Mouse (Mus musculus): ENCODE measurements around the gene Kdsr. TPM values are rescaled to one million over a fixed set of nuclear protein-coding genes. Genes with fewer than 3 reads are reported as not detected.
"Not testable (repeated sequence)": the region's sequence is repeated elsewhere in the genome, so short reads cannot be mapped to it uniquely, and the experiment has no call there.

The Kdsr gene
- total and polyA plus RNA-seq, 3 experiments = 3.3 to 6.3 (median 4.7) TPM

- TF ChIP-seq MYC (IDR thresholded peaks at IDR 0.05; ENCODE audit: low read depth, low read length) (no peak), MXI1 (IDR thresholded peaks at IDR 0.05; ENCODE audit: low read depth, low read length) (no peak), SMC3 (IDR thresholded peaks at IDR 0.05; ENCODE audit: low read depth, low read length) (peak; percentile 76), RAD21 (IDR thresholded peaks at IDR 0.05; ENCODE audit: low read depth, low read length) (peak; percentile 85), CTCF (conservative IDR thresholded peaks at IDR 0.05 in 1 of 2, IDR thresholded peaks at IDR 0.05 in 1 of 2; ENCODE audit: low read depth in 2 of 2, low read length in 2 of 2) (peak; percentile 65 to 89), ZC3H11A (IDR thresholded peaks at IDR 0.05; ENCODE audit: low read depth, low read length) (peak; percentile 44)
- in situ Hi-C loops (cut with MboI; ENCODE audit: low pct_ligation_motif_present, low pct_unique_long_range_greater_than_20kb, low sequenced_read_pairs) = no loop called here
- peaks cover 21 to 62% of the 10 kb centered on the region in 2 experiments for H3K36me3 ChIP-seq (replicated peaks in 1 of 2; ENCODE audit: control insufficient read depth in 1 of 2, insufficient read depth in 1 of 2, low read length in 1 of 2)
- dilution Hi-C loops (cut with MboI; ENCODE audit: extremely low pct_ligation_motif_present, extremely low pct_unique_long_range_greater_than_20kb, low sequenced_read_pairs) = no loop called here
- no peaks in the 10 kb centered on the region for H3K27me3 ChIP-seq (replicated peaks)
- no peak overlapping the region for H3K27ac ChIP-seq (ENCODE audit: insufficient read depth, low read depth)
- no peak overlapping the region for H3K9ac ChIP-seq (ENCODE audit: insufficient read depth, low read depth)
- H3K4me1 ChIP-seq (ENCODE audit: control insufficient read depth in 1 of 2, insufficient read depth in 2 of 2) = no peaks in the 10 kb centered on the region
- H3K9me3 ChIP-seq (replicated peaks; ENCODE audit: low read length) = no peaks in the 10 kb centered on the region
- peak; percentile 59 for DNase-seq (ENCODE audit: extremely low read depth)
- H3K4me2 ChIP-seq (ENCODE audit: insufficient read depth, low read depth, poor library complexity, severe bottlenecking) = no peak overlapping the region
- H3K4me3 ChIP-seq (replicated peaks in 1 of 3; ENCODE audit: low read depth in 2 of 3, low read length in 2 of 3, poor library complexity in 1 of 3) = no peak overlapping the region
- no peaks in the 10 kb centered on the region for H3K79me2 ChIP-seq (replicated peaks; ENCODE audit: control insufficient read depth, extremely low read depth, insufficient read depth, poor library complexity, severe bottlenecking)
Observed at GRCm38 (mm10) chr1:106735586-106735985, 23.9 kb downstream of the Kdsr start.

DNA sequence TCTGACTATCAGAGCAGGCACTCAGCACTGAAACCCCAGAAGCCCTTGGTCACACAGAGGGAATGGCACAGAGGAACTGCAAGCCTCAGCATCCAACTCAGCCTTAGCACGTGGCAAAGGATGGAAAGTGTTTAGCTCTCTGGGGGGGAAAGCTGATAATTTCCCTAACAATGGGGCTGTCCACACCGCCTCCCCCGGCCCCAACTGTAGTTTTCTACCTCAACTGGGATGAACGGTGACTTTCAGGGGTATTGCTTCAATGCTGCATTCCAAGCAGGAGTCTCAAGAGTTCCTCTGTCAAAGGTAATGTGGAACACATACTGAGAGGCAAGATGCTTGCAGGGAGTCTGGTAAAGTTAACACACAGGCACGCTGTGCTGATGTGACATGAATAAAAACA lies 37.5 kb downstream of the Kdsr start:
- no peak for DNase-seq (ENCODE audit: extremely low read depth)
- TF ChIP-seq TBP (conservative IDR thresholded peaks at IDR 0.05; ENCODE audit: low read depth, low read length) (no peak), CTCF (conservative IDR thresholded peaks at IDR 0.05 in 1 of 2, IDR thresholded peaks at IDR 0.05 in 1 of 2; ENCODE audit: low read depth in 2 of 2, low read length in 2 of 2) (no peak), MYC (IDR thresholded peaks at IDR 0.05; ENCODE audit: low read depth, low read length) (no peak), JUND (conservative IDR thresholded peaks at IDR 0.05; ENCODE audit: low read depth, low read length) (no peak), POLR2A (IDR thresholded peaks at IDR 0.05; ENCODE audit: low read depth, low read length) (no peak), EP300 (IDR thresholded peaks at IDR 0.05; ENCODE audit: low read length) (no peak), POLR2AphosphoS2 (IDR thresholded peaks at IDR 0.05; ENCODE audit: low read depth, low read length) (no peak), MAZ (IDR thresholded peaks at IDR 0.05; ENCODE audit: low read depth, low read length) (no peak), ZC3H11A (IDR thresholded peaks at IDR 0.05; ENCODE audit: low read depth, low read length) (no peak), SIN3A (IDR thresholded peaks at IDR 0.05; ENCODE audit: low read length) (no peak)
- Histone ChIP-seq H3K4me2 (ENCODE audit: insufficient read depth, low read depth, poor library complexity, severe bottlenecking) (no peak overlapping the region), H3K9ac (ENCODE audit: insufficient read depth, low read depth) (no peak overlapping the region), H3K27me3 (replicated peaks) (no peaks in the 10 kb centered on the region), H3K27ac (ENCODE audit: insufficient read depth, low read depth) (no peak overlapping the region), H3K4me3 (replicated peaks in 1 of 3; ENCODE audit: low read depth in 2 of 3, low read length in 2 of 3, poor library complexity in 1 of 3) (no peak overlapping the region), H3K79me2 (replicated peaks; ENCODE audit: control insufficient read depth, extremely low read depth, insufficient read depth, poor library complexity, severe bottlenecking) (no peaks in the 10 kb centered on the region), H3K9me3 (replicated peaks; ENCODE audit: low read length) (no peaks in the 10 kb centered on the region), H3K36me3 (replicated peaks in 1 of 2; ENCODE audit: control insufficient read depth in 1 of 2, insufficient read depth in 1 of 2, low read length in 1 of 2) (peaks cover 0 to 21% of the 10 kb centered on the region in 2 experiments), H3K4me1 (ENCODE audit: control insufficient read depth in 1 of 2, insufficient read depth in 2 of 2) (peaks cover 0 to 1% of the 10 kb centered on the region in 2 experiments; a peak in 2 of 4 replicates)
- in situ Hi-C loops (cut with MboI; ENCODE audit: low pct_ligation_motif_present, low pct_unique_long_range_greater_than_20kb, low sequenced_read_pairs) = loop anchor here (25.0 kb wide), 1 partner anchor 660 kb away; no protein-coding TSS in a partner anchor
- dilution Hi-C loops (cut with MboI; ENCODE audit: extremely low pct_ligation_motif_present, extremely low pct_unique_long_range_greater_than_20kb, low sequenced_read_pairs) = loop anchor here (25.0 kb wide), 1 partner anchor 185 kb away; no protein-coding TSS in a partner anchor

GRCm38 (mm10) chr1:106717736-106718135 lies 41.8 kb downstream of the Kdsr start:
- not testable (repeated sequence) for H3K9me3 ChIP-seq (replicated peaks; ENCODE audit: low read length); H3K9ac ChIP-seq (ENCODE audit: insufficient read depth, low read depth); H3K27ac ChIP-seq (ENCODE audit: insufficient read depth, low read depth); H3K4me2 ChIP-seq (ENCODE audit: insufficient read depth, low read depth, poor library complexity, severe bottlenecking); H3K4me3 ChIP-seq (replicated peaks in 1 of 3; ENCODE audit: low read depth in 2 of 3, low read length in 2 of 3, poor library complexity in 1 of 3); DNase-seq (ENCODE audit: extremely low read depth); H3K36me3 ChIP-seq (replicated peaks in 1 of 2; ENCODE audit: control insufficient read depth in 1 of 2, insufficient read depth in 1 of 2, low read length in 1 of 2); H3K27me3 ChIP-seq (replicated peaks)
- Histone ChIP-seq H3K79me2 (replicated peaks; ENCODE audit: control insufficient read depth, extremely low read depth, insufficient read depth, poor library complexity, severe bottlenecking) (peaks cover 11% of the 10 kb centered on the region), H3K4me1 (ENCODE audit: control insufficient read depth in 1 of 2, insufficient read depth in 2 of 2) (peaks cover 4 to 15% of the 10 kb centered on the region in 2 experiments)
- TF ChIP-seq ZKSCAN1 (IDR thresholded peaks at IDR 0.05; ENCODE audit: borderline replicate concordance, low read depth, low read length) = peak; percentile 70
- in situ Hi-C loops (cut with MboI; ENCODE audit: low pct_ligation_motif_present, low pct_unique_long_range_greater_than_20kb, low sequenced_read_pairs) = loop anchor here (25.0 kb wide), 1 partner anchor 655 kb away; no protein-coding TSS in a partner anchor
- dilution Hi-C loops (cut with MboI; ENCODE audit: extremely low pct_ligation_motif_present, extremely low pct_unique_long_range_greater_than_20kb, low sequenced_read_pairs) = loop anchor here (25.0 kb wide), 1 partner anchor 180 kb away; no protein-coding TSS in a partner anchor

Measured in CH12.LX (cell line).